Mouse (Mus musculus) spleen, adult 2 months (tissue): ENCODE measurements at regions not wholly inside any gene's neighbourhood (a gene's known extent, or its start where the extent isn't known, plus 50 kb on each side); places are given as distances from the start of the nearest gene placed in this dataset.

Experiments
- DNase-seq, 2 experiments: peaks; one replicate each; pipeline versions ENCODE4 v3.0.0 to v3.0.0-alpha.2; 2012 to 2021; ENCODE audit warnings: low spot score in 2 of 2, low read depth in 1 of 2
- H3K27ac ChIP-seq: fragments of 200-500 bp; 2 replicates; pipeline ENCODE4 v1.5.1; 2012; ENCODE audit warnings: low read length, inconsistent platforms; ENCODE audit not compliant: insufficient read depth
- H3K27me3 ChIP-seq: fragments of 200-500 bp; 2 replicates; pipeline ENCODE4 v1.6.1; 2012; ENCODE audit warnings: mild to moderate bottlenecking, moderate library complexity, low read length, inconsistent platforms; ENCODE audit not compliant: control insufficient read depth, insufficient read depth
- H3K36me3 ChIP-seq: fragments of 200-500 bp; 2 replicates; pipeline ENCODE4 v1.6.1; 2012; ENCODE audit warnings: mild to moderate bottlenecking, low read length, inconsistent platforms; ENCODE audit not compliant: control insufficient read depth, insufficient read depth
- H3K4me1 ChIP-seq: fragments of 200-500 bp; 2 replicates; pipeline ENCODE4 v1.6.1; 2011; ENCODE audit warnings: inconsistent platforms; ENCODE audit not compliant: control insufficient read depth, insufficient read depth, insufficient read length
- H3K4me3 ChIP-seq: fragments of 200-500 bp; 2 replicates; pipeline ENCODE4 v1.5.1; 2011; ENCODE audit warnings: mild to moderate bottlenecking, inconsistent platforms; ENCODE audit not compliant: insufficient read depth, insufficient read length; ENCODE audit errors: extremely low read depth
- CTCF ChIP-seq: fragments of 200-500 bp; IDR thresholded peaks from 2 replicates; pipeline ENCODE4 v1.5.1; 2011; ENCODE audit warnings: mild to moderate bottlenecking, inconsistent platforms; ENCODE audit not compliant: insufficient read depth, insufficient read length, insufficient replicate concordance; ENCODE audit errors: extremely low read depth
- POLR2A ChIP-seq: fragments of 200-500 bp; IDR thresholded peaks from 2 replicates; pipeline ENCODE4 v1.6.1; 2011; ENCODE audit warnings: low read depth, low read length, inconsistent platforms
- WGBS: fragments of 180-500 bp; shearing (Covaris S2); methylation state at CpG from one replicate; pipeline ENCODE4 v1.1.7; 2018; 5-methylcytosine and 5-hydroxymethylcytosine counted together

GRCm38 (mm10) chr8:12134200-12134599 is 144.4 kb upstream of the A230072I06Rik start:
- Histone ChIP-seq H3K27ac (no peak overlapping the region), H3K27me3 (no peaks in the 10 kb centered on the region), H3K36me3 (no peaks in the 10 kb centered on the region), H3K4me3 (no peak overlapping the region), H3K4me1 (no peaks in the 10 kb centered on the region)
- no peak for TF ChIP-seq POLR2A
- no peak for TF ChIP-seq CTCF
- no peak for DNase-seq
- 0% methylated on average over 1 of the region's 1 CpGs for WGBS

GRCm38 (mm10) chr8:12135392-12136177 is 143.0 kb upstream of the A230072I06Rik start:
- TF ChIP-seq POLR2A (no peak), CTCF (no peak)
- Histone ChIP-seq H3K27me3 (no peaks in the 10 kb centered on the region), H3K36me3 (no peaks in the 10 kb centered on the region), H3K27ac (no peak overlapping the region), H3K4me3 (no peak overlapping the region), H3K4me1 (no peaks in the 10 kb centered on the region)
- WGBS = 82% methylated on average over 14 of the region's 14 CpGs
- no peak for DNase-seq

- DNase-seq = no peak
- no peaks in the 10 kb centered on the region for H3K36me3 ChIP-seq
- TF ChIP-seq POLR2A (no peak), CTCF (no peak)
- WGBS = 86% methylated on average over 5 of the region's 5 CpGs
- H3K4me3 ChIP-seq = no peak overlapping the region
- H3K27me3 ChIP-seq = no peaks in the 10 kb centered on the region
- H3K27ac ChIP-seq = no peak overlapping the region
- H3K4me1 ChIP-seq = no peaks in the 10 kb centered on the region
These were observed 142.5 kb upstream of the A230072I06Rik start for GRCm38 (mm10) chr8:12136178-12136455.

GRCm38 (mm10) chr8:12137496-12137895 is 141.1 kb upstream of the A230072I06Rik start:
- Histone ChIP-seq H3K27me3 (no peaks in the 10 kb centered on the region), H3K4me1 (no peaks in the 10 kb centered on the region), H3K27ac (no peak overlapping the region), H3K4me3 (no peak overlapping the region), H3K36me3 (no peaks in the 10 kb centered on the region)
- 56% methylated on average over 3 of the region's 3 CpGs for WGBS
- no peak for DNase-seq
- TF ChIP-seq POLR2A = no peak
- TF ChIP-seq CTCF = no peak

- 88% methylated on average over 8 of the region's 8 CpGs for WGBS
These were observed 140.7 kb upstream of the A230072I06Rik start for GRCm38 (mm10) chr8:12137913-12138312.

GRCm38 (mm10) chr8:12151679-12152078 is 126.9 kb upstream of the A230072I06Rik start:
- DNase-seq = no peak
- WGBS = 80% methylated on average over 7 of the region's 7 CpGs
- TF ChIP-seq POLR2A (no peak), CTCF (no peak)

More at GRCm38 (mm10) chr8:12137913-12138312, 140.7 kb upstream of the A230072I06Rik start:
- Histone ChIP-seq H3K27me3 (no peaks in the 10 kb centered on the region), H3K27ac (no peak overlapping the region), H3K4me1 (no peaks in the 10 kb centered on the region), H3K36me3 (no peaks in the 10 kb centered on the region), H3K4me3 (no peak overlapping the region)
- TF ChIP-seq CTCF (no peak), POLR2A (no peak)
- no peak for DNase-seq

GRCm38 (mm10) chr8:12152825-12153224 is 125.8 kb upstream of the A230072I06Rik start:
- Histone ChIP-seq H3K4me1 (no peaks in the 10 kb centered on the region), H3K36me3 (no peaks in the 10 kb centered on the region), H3K27ac (no peak overlapping the region), H3K27me3 (no peaks in the 10 kb centered on the region), H3K4me3 (no peak overlapping the region)
- TF ChIP-seq POLR2A (no peak), CTCF (no peak)
- no peak for DNase-seq
- WGBS = 65% methylated on average over 9 of the region's 9 CpGs

More at GRCm38 (mm10) chr8:12151679-12152078, 126.9 kb upstream of the A230072I06Rik start:
- no peak overlapping the region for H3K4me3 ChIP-seq
- no peaks in the 10 kb centered on the region for H3K36me3 ChIP-seq
- H3K4me1 ChIP-seq = no peaks in the 10 kb centered on the region
- H3K27ac ChIP-seq = no peak overlapping the region
- no peaks in the 10 kb centered on the region for H3K27me3 ChIP-seq
